Mouse (Mus musculus) embryonic fibroblast, embryonic 13.5 days (primary cell): ENCODE measurements at regions not wholly inside any gene's neighbourhood (a gene's known extent, or its start where the extent isn't known, plus 50 kb on each side); places are given as distances from the start of the nearest gene placed in this dataset.

Experiments
- CTCF ChIP-seq: IDR thresholded peaks from 2 replicates; pipeline ENCODE4 v1.5.1; 2011; ENCODE audit warnings: mild to moderate bottlenecking, control low read depth, low read length, moderate library complexity, borderline replicate concordance; ENCODE audit not compliant: insufficient read depth
- POLR2A ChIP-seq: IDR thresholded peaks from 2 replicates; pipeline ENCODE4 v1.6.1; 2011; ENCODE audit warnings: low read depth, mild to moderate bottlenecking, control low read depth, low read length, moderate library complexity

- TF ChIP-seq POLR2A (no peak), CTCF (no peak)
These were observed 110.5 kb downstream of the Slc4a3 start for GRCm38 (mm10) chr1:75656592-75656991.
